Mouse (Mus musculus): ENCODE measurements around the gene Flvcr2.
A peak's percentile ranks its signal among the peaks of the same experiment; 100 is the strongest.

Gene Flvcr2

GRCm38 (mm10) chr12:85800031-85800430 is 53.7 kb downstream of the Flvcr2 start:
- peak; percentile 11 for DNase-seq

- peak; percentile 64 for DNase-seq
Observed at GRCm38 (mm10) chr12:85809726-85810125, 63.4 kb downstream of the Flvcr2 start.

- no peak for DNase-seq
Observed at GRCm38 (mm10) chr12:85810959-85811358, 64.6 kb downstream of the Flvcr2 start.

- no peak for DNase-seq
Observed at GRCm38 (mm10) chr12:85811676-85812075, 65.3 kb downstream of the Flvcr2 start.

GRCm38 (mm10) chr12:85813599-85813998 is 67.3 kb downstream of the Flvcr2 start:
- peak; percentile 84 for DNase-seq

- DNase-seq = peak; percentile 32
Observed at GRCm38 (mm10) chr12:85822051-85822450, 75.7 kb downstream of the Flvcr2 start.

- peak; percentile 95 for DNase-seq
Observed at GRCm38 (mm10) chr12:85824438-85825264, 78.3 kb downstream of the Flvcr2 start, which contains the start of the genes Erg28 and Ttll5. Gene Erg28 (minus strand): TSS chr12:85824550. Gene Ttll5 (plus strand): TSS chr12:85824659.

GRCm38 (mm10) chr12:85825361-85825760 is 79.0 kb downstream of the Flvcr2 start:
- DNase-seq = no peak

- DNase-seq = no peak
Observed at GRCm38 (mm10) chr12:85825822-85826221, 79.5 kb downstream of the Flvcr2 start.

- no peak for DNase-seq
Observed at GRCm38 (mm10) chr12:85828856-85829255, 82.5 kb downstream of the Flvcr2 start.

- no peak for DNase-seq
Observed at GRCm38 (mm10) chr12:85829866-85830265, 83.5 kb downstream of the Flvcr2 start.

- peak; percentile 72 for DNase-seq
Observed at GRCm38 (mm10) chr12:85830691-85831090, 84.4 kb downstream of the Flvcr2 start.

- no peak for DNase-seq
Observed at GRCm38 (mm10) chr12:85834543-85834942, 88.2 kb downstream of the Flvcr2 start.

GRCm38 (mm10) chr12:85837765-85838164 is 91.4 kb downstream of the Flvcr2 start:
- DNase-seq = no peak

GRCm38 (mm10) chr12:85839371-85840000 is 93.1 kb downstream of the Flvcr2 start:
- DNase-seq = no peak

GRCm38 (mm10) chr12:85848164-85848958 is 102.0 kb downstream of the Flvcr2 start:
- peak; percentile 78 for DNase-seq

- DNase-seq = no peak
Observed at GRCm38 (mm10) chr12:85850661-85851060, 104.3 kb downstream of the Flvcr2 start.

- DNase-seq = no peak
Observed at GRCm38 (mm10) chr12:85853836-85854235, 107.5 kb downstream of the Flvcr2 start.

GRCm38 (mm10) chr12:85854271-85854670 is 107.9 kb downstream of the Flvcr2 start:
- peak; percentile 76 for DNase-seq

GRCm38 (mm10) chr12:85857300-85857699 is 111.0 kb downstream of the Flvcr2 start:
- DNase-seq = no peak

GRCm38 (mm10) chr12:85859111-85859510 is 112.8 kb downstream of the Flvcr2 start:
- peak; percentile 28 for DNase-seq

GRCm38 (mm10) chr12:85859511-85860189 is 113.3 kb downstream of the Flvcr2 start:
- DNase-seq = peak; percentile 26

GRCm38 (mm10) chr12:85862514-85862913 is 116.2 kb downstream of the Flvcr2 start:
- DNase-seq = no peak

All from lung, postnatal 36 days (tissue).